Mouse (Mus musculus) ovary, adult 2 months (tissue): Measurements from ENCODE around the gene Fbxo2. TPM values are rescaled to one million over a fixed set of nuclear protein-coding genes. Genes with fewer than 3 reads are reported as not detected.

Experiments
- polyA plus RNA-seq: library from polyadenylated mRNA; depleted of rRNA; stranded (reverse); fragments of >200 nt; gene quantifications from 2 replicates; pipeline ENCODE4 v1.2.3, GENCODE M21; 2012; rRNA removed

Gene Fbxo2
- 2.0 and 2.7 TPM in 2 replicates for polyA plus RNA-seq

DNA sequence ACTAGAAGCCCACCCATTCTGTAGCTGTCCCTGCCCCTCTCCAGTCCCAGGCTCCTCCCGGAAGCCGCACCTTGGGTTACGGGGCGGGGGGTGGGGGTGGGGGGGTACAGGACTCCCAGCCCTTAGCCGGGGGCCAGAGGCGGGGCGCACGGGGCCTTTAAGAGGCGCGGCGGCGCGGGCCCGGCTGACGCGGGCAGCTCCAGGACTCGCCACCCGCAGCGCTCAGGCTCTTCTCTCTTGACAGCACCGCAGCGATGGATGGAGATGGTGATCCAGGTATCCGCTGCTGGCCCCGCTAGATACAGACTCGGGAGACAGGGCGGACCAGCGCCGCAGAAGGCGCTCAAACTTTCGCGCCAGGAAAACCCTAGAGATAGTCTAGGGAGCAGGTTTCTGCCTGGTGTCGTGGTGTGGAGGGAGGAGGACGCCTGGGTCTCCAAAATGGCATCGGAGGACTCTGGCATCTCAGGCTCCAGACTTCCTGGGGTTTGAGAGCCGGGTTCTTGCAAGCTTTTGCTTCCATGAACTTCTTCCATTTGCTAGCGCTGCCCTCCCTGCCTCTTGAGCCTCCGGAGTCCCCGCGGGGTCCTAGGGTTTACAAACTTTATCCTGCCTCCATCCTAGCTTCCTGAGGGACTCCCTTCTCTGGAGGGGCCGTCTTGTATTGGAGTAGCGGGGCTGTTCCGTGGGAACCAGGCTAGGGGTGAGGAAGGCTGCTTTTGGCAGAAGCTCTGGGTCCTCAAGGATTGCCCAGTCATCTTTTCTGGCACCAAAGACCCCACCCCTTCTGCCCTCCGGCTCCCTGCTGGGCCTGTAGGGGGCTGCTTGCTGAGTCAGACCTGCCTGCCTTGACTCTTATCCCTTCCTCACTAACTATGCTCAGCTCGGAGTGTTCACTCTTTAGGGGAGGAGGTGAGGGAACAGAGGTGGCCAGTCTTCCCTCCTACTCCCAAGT, at the start of gene Fbxo2, which contains the start of gene Fbxo44:
Fbxo2 (plus strand) TSS at position 186 of the 955 bp plus-strand sequence.
Fbxo44 (minus strand) TSS at position 47 of the 955 bp plus-strand sequence.

DNA sequence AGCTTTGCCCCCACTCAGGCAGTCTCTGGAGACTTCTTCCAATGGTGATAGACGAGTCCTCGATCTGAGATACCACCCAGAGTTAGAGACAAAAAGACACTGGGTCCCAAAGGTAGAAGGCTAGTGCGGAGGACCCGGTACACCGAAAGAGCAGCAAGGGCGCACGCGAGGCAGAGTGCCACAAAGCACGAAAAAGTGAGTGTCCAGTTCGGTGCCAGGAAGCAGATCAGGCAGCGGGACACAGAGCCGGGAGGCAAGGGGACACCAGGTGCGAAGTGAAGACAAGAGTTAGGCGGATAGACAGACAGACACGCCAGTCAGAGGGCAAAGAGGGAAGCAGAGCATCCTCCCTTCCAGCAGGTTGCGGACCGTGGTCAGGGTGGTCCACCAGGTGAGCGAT, 30.3 kb upstream of the Fbxo2 start, which contains the start of gene Mad2l2:
Mad2l2 (plus strand) TSS at position 252 of the 400 bp plus-strand sequence.

DNA sequence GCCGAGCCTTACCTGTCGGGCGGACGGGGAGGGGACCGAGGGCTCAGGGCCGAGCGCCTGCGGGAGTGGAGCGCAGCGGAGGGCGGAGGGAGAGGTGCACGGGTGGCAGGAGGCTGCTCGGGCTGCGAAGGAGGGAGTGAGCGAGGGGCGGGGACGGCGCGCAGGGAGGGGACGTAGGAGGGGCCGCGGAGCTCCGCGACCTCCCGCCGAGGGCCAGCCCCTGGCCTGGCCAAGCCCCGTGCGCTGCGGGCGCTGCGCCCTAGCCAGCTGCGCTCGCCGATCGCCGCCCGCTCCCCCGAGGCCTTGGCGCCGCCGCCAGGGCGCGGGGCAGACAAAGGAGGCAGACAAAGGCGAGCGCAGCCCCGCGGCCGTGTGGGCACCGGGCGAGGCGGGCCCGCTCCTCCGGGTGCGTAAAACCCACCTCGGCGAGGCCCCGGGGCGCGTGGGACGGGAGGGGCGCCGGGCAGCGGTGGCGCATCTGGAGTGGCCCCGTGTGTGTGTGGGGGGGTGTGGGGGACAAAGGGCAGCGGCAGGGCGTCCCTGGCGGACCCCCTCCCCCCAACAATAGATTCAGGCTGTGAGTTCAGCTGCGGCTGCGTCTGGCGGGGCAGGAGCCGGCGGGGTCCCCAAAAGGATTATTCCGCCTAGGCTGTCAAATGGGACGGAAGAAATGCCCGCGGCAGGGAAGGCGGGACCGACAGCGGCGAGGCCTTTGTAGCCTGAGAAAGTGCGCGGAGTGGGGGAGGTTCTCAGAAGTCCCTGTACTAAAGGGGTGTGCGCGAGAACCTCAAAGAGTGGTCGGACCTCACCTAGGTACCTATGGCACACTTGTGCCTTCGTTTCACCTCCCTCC, 29.6 kb upstream of the Fbxo2 start, which contains the start of gene Draxin:
Draxin (minus strand) TSS at position 138 of the 853 bp plus-strand sequence.

DNA sequence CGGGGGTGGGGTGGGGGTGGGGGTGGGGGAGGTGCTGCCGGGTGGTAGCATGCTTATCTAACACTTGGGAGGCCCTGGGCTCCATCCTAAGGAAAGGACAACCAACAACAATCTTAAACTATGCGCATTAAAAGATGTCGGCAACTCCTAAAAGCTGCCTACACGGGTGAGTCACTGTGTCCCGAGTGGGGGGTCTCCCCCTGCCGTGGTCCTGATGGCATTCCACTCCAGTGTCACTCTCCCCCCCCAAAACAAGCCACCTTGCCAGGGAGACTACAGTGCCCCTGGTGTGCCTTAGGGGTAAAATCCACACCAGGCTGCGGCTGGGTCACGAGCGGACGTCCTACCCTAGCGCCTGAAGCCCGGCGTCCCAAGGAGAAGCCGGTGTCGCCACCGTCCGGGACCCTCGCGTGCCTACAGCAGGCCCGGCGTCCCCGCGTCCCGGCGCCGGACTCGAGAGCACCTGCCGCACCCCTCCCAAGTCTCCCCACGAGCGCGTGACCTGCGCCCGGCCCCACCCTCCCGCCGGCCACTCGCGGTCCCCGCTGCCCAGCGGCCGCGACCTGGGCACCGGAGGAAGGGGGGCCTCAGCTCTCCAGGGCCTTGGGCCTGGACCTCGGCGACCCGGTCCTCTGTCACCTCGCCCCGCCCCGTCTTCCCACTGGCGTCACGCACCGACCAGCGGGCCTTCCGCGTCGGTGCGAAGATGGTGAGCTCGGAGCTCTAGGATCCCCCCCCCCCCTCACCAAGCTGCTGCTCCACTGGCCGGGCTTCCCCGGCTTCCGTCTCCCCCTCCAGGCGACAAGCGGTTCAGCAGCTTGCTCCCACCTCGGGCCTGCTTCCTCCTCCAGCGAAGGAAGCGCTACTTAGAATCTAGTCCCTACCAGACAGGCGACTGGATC, 8.9 kb upstream of the Fbxo2 start, which contains the start of gene Fbxo6:
Fbxo6 (minus strand) TSS at position 874 of the 902 bp plus-strand sequence.

Other genes with a start within 250 kb of the Fbxo2 start
- gene Plod1, start 223.9 kb upstream of the Fbxo2 start, polyA plus RNA-seq: 58.8 and 82.3 TPM in 2 replicates
- 135 and 150 TPM in 2 replicates for gene 2510039O18Rik, start 219.7 kb upstream of the Fbxo2 start, polyA plus RNA-seq
- not detected in 2 replicates for gene Nppb, start 174.8 kb upstream of the Fbxo2 start, polyA plus RNA-seq
- gene Nppa, start 159.9 kb upstream of the Fbxo2 start, polyA plus RNA-seq: 0.26 TPM in 1 of 2 replicates, not detected in the other
- 13.8 and 14.0 TPM in 2 replicates for gene Clcn6, start 121.8 kb upstream of the Fbxo2 start, polyA plus RNA-seq
- 48.6 and 54.9 TPM in 2 replicates for gene Mthfr, start 121.5 kb upstream of the Fbxo2 start, polyA plus RNA-seq
- gene Agtrap, start 72.6 kb upstream of the Fbxo2 start, polyA plus RNA-seq: 54.8 and 69.8 TPM in 2 replicates
- gene Mad2l2, start 30.2 kb upstream of the Fbxo2 start, polyA plus RNA-seq: 37.3 and 40.0 TPM in 2 replicates
- gene Draxin, start 29.9 kb upstream of the Fbxo2 start, polyA plus RNA-seq: 0.47 and 0.78 TPM in 2 replicates
- gene Fbxo6, start 8.5 kb upstream of the Fbxo2 start, polyA plus RNA-seq: 52.9 and 61.3 TPM in 2 replicates
- 19.0 and 25.0 TPM in 2 replicates for gene Fbxo44, start 139 bp upstream of the Fbxo2 start, polyA plus RNA-seq
- 0.09 and 0.17 TPM in 2 replicates for gene Disp3, start 127.3 kb downstream of the Fbxo2 start, polyA plus RNA-seq